Mouse (Mus musculus): ENCODE results near the gene Zfp90. TPM values are rescaled to one million over a fixed set of nuclear protein-coding genes. Genes with fewer than 3 reads are reported as not detected.

Zfp90 gene
- polyA plus RNA-seq, 1 experiment from 2014 or later: 14.3 TPM

GRCm38 (mm10) chr8:106432954-106433570 is 17.9 kb downstream of the Zfp90 start:
- Histone ChIP-seq H3K27ac (replicated peaks in 1 of 2; ENCODE audit: control insufficient read depth in 1 of 2, insufficient read depth in 1 of 2, low read depth in 2 of 2, low read length in 2 of 2) (no peak overlapping the region), H3K9me3 (ENCODE audit: control insufficient read depth, low read length) (peaks cover 2% of the 10 kb centered on the region; the same call in 1 of the 2 replicates), H3K27me3 (ENCODE audit: control insufficient read depth, insufficient read depth, low read length) (peaks cover 10% of the 10 kb centered on the region), H3K4me2 (ENCODE audit: low read length) (peak overlapping the region; percentile 65), H3K36me3 (ENCODE audit: control insufficient read depth, insufficient read depth, low read length) (no peaks in the 10 kb centered on the region), H3K4me1 (ENCODE audit: control insufficient read depth in 2 of 2, insufficient read depth in 2 of 2, low read length in 2 of 2) (no peaks in the 10 kb centered on the region), H3K9ac (ENCODE audit: low read length) (peak overlapping the region; percentile 63), H3K4me3 (ENCODE audit: control insufficient read depth in 1 of 2, insufficient read depth in 1 of 2, low read depth in 1 of 2, low read length in 2 of 2) (peak overlapping the region; percentile 37 to 48)
- ATAC-seq (ENCODE audit: insufficient number of reproducible peaks, insufficient read depth, low FRiP score, low read depth): no peak
- WGBS: 9% methylated on average over 20 of the region's 20 CpGs

GRCm38 (mm10) chr8:106433667-106434066 is 18.5 kb downstream of the Zfp90 start:
- Histone ChIP-seq H3K4me3 (ENCODE audit: control insufficient read depth in 1 of 2, insufficient read depth in 1 of 2, low read depth in 1 of 2, low read length in 2 of 2) (no peak overlapping the region), H3K36me3 (ENCODE audit: control insufficient read depth, insufficient read depth, low read length) (no peaks in the 10 kb centered on the region), H3K27ac (replicated peaks in 1 of 2; ENCODE audit: control insufficient read depth in 1 of 2, insufficient read depth in 1 of 2, low read depth in 2 of 2, low read length in 2 of 2) (no peak overlapping the region), H3K9me3 (ENCODE audit: control insufficient read depth, low read length) (no peaks in the 10 kb centered on the region), H3K9ac (ENCODE audit: low read length) (no peak overlapping the region), H3K4me1 (ENCODE audit: control insufficient read depth in 2 of 2, insufficient read depth in 2 of 2, low read length in 2 of 2) (no peaks in the 10 kb centered on the region), H3K4me2 (ENCODE audit: low read length) (peak overlapping the region; percentile 65; the same call in 1 of the 2 replicates), H3K27me3 (ENCODE audit: control insufficient read depth, insufficient read depth, low read length) (peaks cover 10% of the 10 kb centered on the region)
- no peak for ATAC-seq (ENCODE audit: insufficient number of reproducible peaks, insufficient read depth, low FRiP score, low read depth)
- WGBS: 37% methylated on average over 1 of the region's 1 CpGs

- H3K4me1 ChIP-seq (ENCODE audit: control insufficient read depth in 2 of 2, insufficient read depth in 2 of 2, low read length in 2 of 2): no peaks in the 10 kb centered on the region
- H3K4me2 ChIP-seq (ENCODE audit: low read length): no peak overlapping the region
- H3K9me3 ChIP-seq (ENCODE audit: control insufficient read depth, low read length): no peaks in the 10 kb centered on the region
- 0 out of 2 replicates have a peak, but pooled peaks cover under 1% of the 10 kb centered on the region for H3K27me3 ChIP-seq (ENCODE audit: control insufficient read depth, insufficient read depth, low read length)
- WGBS: 60% methylated on average over 3 of the region's 3 CpGs
- H3K27ac ChIP-seq (replicated peaks in 1 of 2; ENCODE audit: control insufficient read depth in 1 of 2, insufficient read depth in 1 of 2, low read depth in 2 of 2, low read length in 2 of 2): no peak overlapping the region
- ATAC-seq (ENCODE audit: insufficient number of reproducible peaks, insufficient read depth, low FRiP score, low read depth): no peak
- H3K4me3 ChIP-seq (ENCODE audit: control insufficient read depth in 1 of 2, insufficient read depth in 1 of 2, low read depth in 1 of 2, low read length in 2 of 2): no peak overlapping the region
- H3K36me3 ChIP-seq (ENCODE audit: control insufficient read depth, insufficient read depth, low read length): no peaks in the 10 kb centered on the region
- no peak overlapping the region for H3K9ac ChIP-seq (ENCODE audit: low read length)
These were observed 22.7 kb downstream of the Zfp90 start for GRCm38 (mm10) chr8:106437781-106438180.

- Histone ChIP-seq H3K36me3 (ENCODE audit: control insufficient read depth, insufficient read depth, low read length) (no peaks in the 10 kb centered on the region), H3K4me1 (ENCODE audit: control insufficient read depth in 2 of 2, insufficient read depth in 2 of 2, low read length in 2 of 2) (no peaks in the 10 kb centered on the region), H3K4me2 (ENCODE audit: low read length) (no peak overlapping the region), H3K9me3 (ENCODE audit: control insufficient read depth, low read length) (no peaks in the 10 kb centered on the region), H3K27me3 (ENCODE audit: control insufficient read depth, insufficient read depth, low read length) (no peaks in the 10 kb centered on the region), H3K4me3 (ENCODE audit: control insufficient read depth in 1 of 2, insufficient read depth in 1 of 2, low read depth in 1 of 2, low read length in 2 of 2) (no peak overlapping the region), H3K9ac (ENCODE audit: low read length) (no peak overlapping the region), H3K27ac (replicated peaks in 1 of 2; ENCODE audit: control insufficient read depth in 1 of 2, insufficient read depth in 1 of 2, low read depth in 2 of 2, low read length in 2 of 2) (no peak overlapping the region)
- 73% methylated on average over 3 of the region's 3 CpGs for WGBS
- no peak for ATAC-seq (ENCODE audit: insufficient number of reproducible peaks, insufficient read depth, low FRiP score, low read depth)
These were observed 25.0 kb downstream of the Zfp90 start for GRCm38 (mm10) chr8:106440146-106440545.

- no peak for ATAC-seq (ENCODE audit: insufficient number of reproducible peaks, insufficient read depth, low FRiP score, low read depth)
- H3K4me1 ChIP-seq (ENCODE audit: control insufficient read depth in 2 of 2, insufficient read depth in 2 of 2, low read length in 2 of 2): no peaks in the 10 kb centered on the region
- WGBS: 85% methylated on average over 1 of the region's 1 CpGs
- H3K9ac ChIP-seq (ENCODE audit: low read length): no peak overlapping the region
- H3K4me3 ChIP-seq (ENCODE audit: control insufficient read depth in 1 of 2, insufficient read depth in 1 of 2, low read depth in 1 of 2, low read length in 2 of 2): no peak overlapping the region
- no peaks in the 10 kb centered on the region for H3K36me3 ChIP-seq (ENCODE audit: control insufficient read depth, insufficient read depth, low read length)
- no peak overlapping the region for H3K27ac ChIP-seq (replicated peaks in 1 of 2; ENCODE audit: control insufficient read depth in 1 of 2, insufficient read depth in 1 of 2, low read depth in 2 of 2, low read length in 2 of 2)
- no peaks in the 10 kb centered on the region for H3K27me3 ChIP-seq (ENCODE audit: control insufficient read depth, insufficient read depth, low read length)
- H3K4me2 ChIP-seq (ENCODE audit: low read length): no peak overlapping the region
- H3K9me3 ChIP-seq (ENCODE audit: control insufficient read depth, low read length): no peaks in the 10 kb centered on the region
These were observed 27.6 kb downstream of the Zfp90 start for GRCm38 (mm10) chr8:106442740-106443139.

- no peaks in the 10 kb centered on the region for H3K36me3 ChIP-seq (ENCODE audit: control insufficient read depth, insufficient read depth, low read length)
- 71% methylated on average over 6 of the region's 6 CpGs for WGBS
- no peak for ATAC-seq (ENCODE audit: insufficient number of reproducible peaks, insufficient read depth, low FRiP score, low read depth)
These were observed 36.4 kb downstream of the Zfp90 start for GRCm38 (mm10) chr8:106451301-106452085.

GRCm38 (mm10) chr8:106452701-106453481 is 37.8 kb downstream of the Zfp90 start:
- Histone ChIP-seq H3K27me3 (ENCODE audit: control insufficient read depth, insufficient read depth, low read length) (no peaks in the 10 kb centered on the region), H3K9ac (ENCODE audit: low read length) (no peak overlapping the region), H3K9me3 (ENCODE audit: control insufficient read depth, low read length) (no peaks in the 10 kb centered on the region), H3K4me2 (ENCODE audit: low read length) (no peak overlapping the region), H3K4me1 (ENCODE audit: control insufficient read depth in 2 of 2, insufficient read depth in 2 of 2, low read length in 2 of 2) (no peaks in the 10 kb centered on the region), H3K36me3 (ENCODE audit: control insufficient read depth, insufficient read depth, low read length) (no peaks in the 10 kb centered on the region), H3K27ac (replicated peaks in 1 of 2; ENCODE audit: control insufficient read depth in 1 of 2, insufficient read depth in 1 of 2, low read depth in 2 of 2, low read length in 2 of 2) (no peak overlapping the region), H3K4me3 (ENCODE audit: control insufficient read depth in 1 of 2, insufficient read depth in 1 of 2, low read depth in 1 of 2, low read length in 2 of 2) (no peak overlapping the region)
- WGBS: 76% methylated on average over 12 of the region's 12 CpGs
- no peak for ATAC-seq (ENCODE audit: insufficient number of reproducible peaks, insufficient read depth, low FRiP score, low read depth)

More at GRCm38 (mm10) chr8:106451301-106452085, 36.4 kb downstream of the Zfp90 start:
- no peak overlapping the region for H3K9ac ChIP-seq (ENCODE audit: low read length)
- H3K9me3 ChIP-seq (ENCODE audit: control insufficient read depth, low read length): no peaks in the 10 kb centered on the region
- H3K4me3 ChIP-seq (ENCODE audit: control insufficient read depth in 1 of 2, insufficient read depth in 1 of 2, low read depth in 1 of 2, low read length in 2 of 2): no peak overlapping the region
- H3K27ac ChIP-seq (replicated peaks in 1 of 2; ENCODE audit: control insufficient read depth in 1 of 2, insufficient read depth in 1 of 2, low read depth in 2 of 2, low read length in 2 of 2): no peak overlapping the region
- H3K27me3 ChIP-seq (ENCODE audit: control insufficient read depth, insufficient read depth, low read length): no peaks in the 10 kb centered on the region
- no peak overlapping the region for H3K4me2 ChIP-seq (ENCODE audit: low read length)
- no peaks in the 10 kb centered on the region for H3K4me1 ChIP-seq (ENCODE audit: control insufficient read depth in 2 of 2, insufficient read depth in 2 of 2, low read length in 2 of 2)

Data from heart, embryonic 14.5 days (tissue).